Mouse (Mus musculus): ENCODE measurements around the gene Mindy1. TPM values are rescaled to one million over a fixed set of nuclear protein-coding genes. Genes with fewer than 3 reads are reported as not detected.

The Mindy1 gene
- polyA plus RNA-seq (2017; shearing (Covaris generic)), result 28.8 TPM

GRCm38 (mm10) chr3:95281216-95282126, at the start of gene Mindy1, which contains the start of gene Prune1:
Mindy1 (plus strand) TSS chr3:95281345.
Prune1 (minus strand) TSS chr3:95282076.

GRCm38 (mm10) chr3:95241498-95241897, 39.6 kb upstream of the Mindy1 start, which contains the start of gene Gm128:
Gm128 (minus strand) TSS chr3:95241598.

DNA sequence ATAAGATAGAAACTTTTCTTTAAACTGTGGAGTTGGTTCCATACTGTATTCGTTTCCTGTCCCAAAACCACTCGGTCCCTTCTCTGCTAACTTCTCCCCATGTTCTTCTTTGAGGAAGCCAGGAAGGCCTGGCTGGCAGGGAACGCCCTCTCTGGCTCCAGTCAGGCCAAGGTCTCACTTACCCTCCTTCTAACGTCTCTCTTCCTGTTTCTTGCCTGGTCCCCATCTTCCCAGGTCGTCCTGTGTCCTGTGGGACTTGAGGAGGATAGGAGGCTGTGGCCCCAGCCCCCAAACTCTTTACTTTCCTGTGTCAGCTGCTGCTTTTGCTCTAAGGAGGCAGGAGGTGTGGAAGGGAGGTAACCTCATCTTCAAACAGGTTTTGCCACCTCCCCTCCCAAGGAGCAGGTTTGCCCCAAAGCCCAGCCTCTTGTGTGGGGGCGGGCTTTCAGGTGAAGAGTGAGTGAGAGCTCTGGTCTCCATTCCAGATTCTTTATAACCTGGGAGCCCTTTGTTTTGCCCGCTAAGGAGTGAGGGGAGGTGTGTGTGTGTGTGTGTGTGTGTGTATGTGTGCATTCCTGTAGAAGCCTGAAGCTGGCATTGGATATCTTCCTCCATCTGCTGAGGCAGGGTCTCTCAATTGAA, 30.2 kb upstream of the Mindy1 start, which contains the start of gene Bnipl:
Gene Bnipl (minus strand): TSS at position 411 of the 642 bp plus-strand sequence.

DNA sequence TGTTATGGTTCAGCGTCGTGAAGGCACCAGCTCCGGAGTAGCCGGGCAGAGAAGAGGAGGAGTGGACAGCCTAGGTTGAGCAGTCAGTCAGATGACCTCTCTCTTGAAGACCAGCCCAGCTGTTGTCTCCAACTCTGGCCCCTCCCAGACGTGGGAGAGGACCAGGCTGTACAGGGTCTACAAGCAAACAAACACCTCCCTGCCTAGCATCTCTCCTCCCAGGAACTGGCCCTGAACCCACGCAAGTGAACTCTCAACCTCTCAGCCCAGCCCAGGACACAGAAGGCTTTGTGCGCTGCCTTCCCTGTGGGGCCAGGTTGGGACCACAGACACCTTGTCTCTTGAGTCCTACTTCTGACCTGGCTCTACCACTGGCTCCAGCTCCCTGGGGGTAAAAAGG, 26.0 kb downstream of the Mindy1 start, which contains the start of gene Anxa9:
Gene Anxa9 (minus strand): TSS at position 77 of the 400 bp plus-strand sequence.

GRCm38 (mm10) chr3:95314486-95315093, 33.4 kb downstream of the Mindy1 start, which contains the start of gene Cers2:
Cers2 (plus strand) TSS chr3:95314791.

Other genes starting within 250 kb of the Mindy1 start
- gene Psmd4, start 238.7 kb upstream of the Mindy1 start, polyA plus RNA-seq (2017; shearing (Covaris generic)), result 296 TPM
- 36.4 TPM for gene Pip5k1a, start 174.4 kb upstream of the Mindy1 start, polyA plus RNA-seq (2017; shearing (Covaris generic))
- gene Vps72, start 170.3 kb upstream of the Mindy1 start, polyA plus RNA-seq (2017; shearing (Covaris generic)), result 118 TPM
- 2.9 TPM for gene Tmod4, start 156.9 kb upstream of the Mindy1 start, polyA plus RNA-seq (2017; shearing (Covaris generic))
- gene Scnm1, start 147.3 kb upstream of the Mindy1 start, polyA plus RNA-seq (2017; shearing (Covaris generic)), result 117 TPM
- gene Lysmd1, start 147.3 kb upstream of the Mindy1 start, polyA plus RNA-seq (2017; shearing (Covaris generic)), result 31.2 TPM
- 264 TPM for gene Tnfaip8l2, start 139.0 kb upstream of the Mindy1 start, polyA plus RNA-seq (2017; shearing (Covaris generic))
- 0.38 TPM for gene Sema6c, start 120.9 kb upstream of the Mindy1 start, polyA plus RNA-seq (2017; shearing (Covaris generic))
- 37.4 TPM for gene Gabpb2, start 63.4 kb upstream of the Mindy1 start, polyA plus RNA-seq (2017; shearing (Covaris generic))
- 440 TPM for gene Cdc42se1, start 52.6 kb upstream of the Mindy1 start, polyA plus RNA-seq (2017; shearing (Covaris generic))
- 8.8 TPM for gene Mllt11, start 49.2 kb upstream of the Mindy1 start, polyA plus RNA-seq (2017; shearing (Covaris generic))
- gene Gm128, start 39.7 kb upstream of the Mindy1 start, polyA plus RNA-seq (2017; shearing (Covaris generic)), result 0.97 TPM
- not detected for gene Bnipl, start 30.2 kb upstream of the Mindy1 start, polyA plus RNA-seq (2017; shearing (Covaris generic))
- 7.2 TPM for gene Prune1, start 731 bp downstream of the Mindy1 start, polyA plus RNA-seq (2017; shearing (Covaris generic))
- gene Anxa9, start 25.8 kb downstream of the Mindy1 start, polyA plus RNA-seq (2017; shearing (Covaris generic)), result 0.62 TPM
- gene Cers2, start 33.4 kb downstream of the Mindy1 start, polyA plus RNA-seq (2017; shearing (Covaris generic)), result 274 TPM
- gene Setdb1, start 75.9 kb downstream of the Mindy1 start, polyA plus RNA-seq (2017; shearing (Covaris generic)), result 47.0 TPM
- not detected for gene 4930558C23Rik, start 121.5 kb downstream of the Mindy1 start, polyA plus RNA-seq (2017; shearing (Covaris generic))
- 59.4 TPM for gene Arnt, start 153.0 kb downstream of the Mindy1 start, polyA plus RNA-seq (2017; shearing (Covaris generic))
- gene Ctsk, start 217.9 kb downstream of the Mindy1 start, polyA plus RNA-seq (2017; shearing (Covaris generic)), result 0.18 TPM
- 419 TPM for gene Ctss, start 245.4 kb downstream of the Mindy1 start, polyA plus RNA-seq (2017; shearing (Covaris generic))

All from activated CD4-positive, CD25-positive, alpha-beta regulatory T cell, adult 9 weeks (primary cell).